Mouse (Mus musculus) brain, embryonic 14.5 days (tissue): ENCODE data around the gene Pask.

ENCODE experiments used
- CTCF ChIP-seq: fragments of 200-500 bp; IDR thresholded peaks from 2 replicates; pipeline ENCODE4 v1.5.1; 2012; ENCODE audit warnings: inconsistent platforms, mild to moderate bottlenecking, moderate library complexity, borderline replicate concordance; ENCODE audit not compliant: insufficient read depth, insufficient read length; ENCODE audit errors: extremely low read depth
- POLR2A ChIP-seq: fragments of 200-500 bp; IDR thresholded peaks from 2 replicates; pipeline ENCODE4 v1.6.1; 2012; ENCODE audit warnings: mild to moderate bottlenecking, inconsistent platforms, borderline replicate concordance; ENCODE audit not compliant: poor library complexity, insufficient read depth, insufficient read length, severe bottlenecking; ENCODE audit errors: extremely low read depth

DNA sequence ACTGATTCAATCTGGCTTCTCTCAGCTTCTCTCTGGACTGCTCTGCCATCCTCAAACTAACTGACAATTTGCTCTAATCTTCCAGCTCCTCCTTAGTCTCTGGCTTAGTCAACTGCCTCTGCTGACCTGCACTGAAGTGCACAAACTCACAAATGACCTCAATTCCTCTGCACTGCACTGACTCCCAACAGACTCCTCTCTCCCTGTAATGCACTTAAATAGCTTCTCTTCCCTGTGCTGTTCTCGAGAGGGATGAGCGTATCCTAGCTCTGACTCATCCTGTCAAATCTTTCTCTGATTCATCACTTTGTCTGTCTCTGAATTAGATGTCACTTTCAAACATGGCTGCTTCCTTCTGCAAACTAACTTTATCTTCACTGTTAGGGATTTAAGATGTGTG is 75.0 kb downstream of the Pask start:
- no peak for TF ChIP-seq POLR2A
- TF ChIP-seq CTCF = no peak
